Mouse (Mus musculus) cerebellum, postnatal 36 days (tissue): ENCODE measurements around the gene Morn5.

Source experiments
- DNase-seq, 2 experiments: peaks; one replicate each; pipeline ENCODE4 v3.0.0; 2021 to 2022; ENCODE audit warnings: mixed read lengths in 2 of 2

The Morn5 gene

DNA sequence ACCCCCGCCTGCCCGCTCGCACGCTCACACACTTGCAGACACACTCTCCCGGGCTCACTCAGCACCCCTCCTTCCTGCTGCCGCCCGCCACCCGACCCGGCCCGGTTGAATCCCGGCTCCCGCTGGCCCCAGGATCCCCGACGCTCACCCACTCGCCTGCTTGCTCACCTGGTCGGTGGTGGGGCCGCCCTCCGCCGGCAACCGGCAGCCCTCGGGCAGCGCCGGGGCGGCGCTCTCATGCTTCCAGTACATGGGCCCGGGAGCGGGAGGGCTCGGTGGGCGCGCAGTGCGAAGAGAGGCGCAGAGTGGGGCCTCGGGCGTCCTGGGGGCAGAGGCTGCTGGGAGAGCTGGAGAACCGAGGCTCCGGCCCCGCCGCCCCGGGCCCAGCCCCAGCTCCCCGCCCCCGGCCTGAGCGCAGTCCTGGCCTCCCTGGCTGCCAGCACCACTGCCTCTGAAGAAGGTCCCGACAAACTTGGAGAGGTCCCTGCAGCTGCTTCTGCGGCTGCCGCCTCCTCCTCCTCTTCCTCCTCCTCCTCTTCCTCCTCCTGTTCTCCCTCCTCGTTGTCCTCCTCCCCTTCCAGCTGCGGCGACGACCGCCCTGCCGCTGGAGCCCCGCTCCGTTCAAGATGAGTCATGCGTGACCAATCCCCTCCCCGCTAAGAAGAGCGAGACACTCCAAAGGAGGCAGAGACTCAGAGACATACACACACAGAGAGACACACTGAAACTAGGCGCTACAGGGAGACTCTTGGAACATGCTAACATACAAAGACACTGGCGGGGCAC is 55.9 kb downstream of the Morn5 start, which contains the start of gene Lhx6:
Lhx6 (minus strand) TSS at position 453 of the 786 bp plus-strand sequence.
- no peak for DNase-seq

DNA sequence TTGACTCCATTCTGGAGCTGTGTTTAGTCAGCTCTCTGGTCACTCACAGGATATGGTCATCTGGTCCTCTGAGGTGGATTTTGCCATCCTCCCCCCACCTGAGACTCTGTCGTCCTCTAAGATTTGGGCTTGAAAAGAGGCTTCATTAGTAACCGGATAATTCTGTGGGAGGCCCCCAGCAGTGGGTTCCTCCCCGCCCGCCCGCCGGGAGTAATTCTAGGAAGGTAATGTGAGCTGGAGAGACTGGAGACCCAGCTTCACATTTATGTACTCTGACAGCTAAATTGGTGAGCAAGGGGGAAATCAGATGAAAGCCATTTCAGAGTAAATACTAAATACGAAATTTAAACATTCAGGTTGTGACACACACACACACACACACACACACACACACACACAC is 59.4 kb downstream of the Morn5 start:
- DNase-seq: no peak

DNA sequence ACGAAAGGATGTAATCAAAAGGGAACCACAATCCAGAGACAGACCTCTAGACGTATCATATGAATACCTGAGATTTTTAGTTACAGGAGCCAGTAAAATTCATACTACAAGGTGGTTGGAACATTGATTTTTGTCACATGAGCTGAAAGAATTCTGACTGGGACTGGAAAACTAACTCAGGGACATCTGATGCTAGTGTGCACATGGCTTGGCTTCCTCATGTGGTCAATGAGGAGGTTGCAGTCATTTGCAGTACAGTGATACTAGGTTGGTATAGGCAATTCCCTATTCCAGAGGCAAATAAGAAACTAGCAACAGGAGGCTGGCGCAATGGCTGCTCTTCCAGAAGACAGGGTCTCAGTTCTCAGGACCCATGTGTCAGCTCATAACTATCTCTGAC is 63.4 kb downstream of the Morn5 start:
- no peak for DNase-seq

DNA sequence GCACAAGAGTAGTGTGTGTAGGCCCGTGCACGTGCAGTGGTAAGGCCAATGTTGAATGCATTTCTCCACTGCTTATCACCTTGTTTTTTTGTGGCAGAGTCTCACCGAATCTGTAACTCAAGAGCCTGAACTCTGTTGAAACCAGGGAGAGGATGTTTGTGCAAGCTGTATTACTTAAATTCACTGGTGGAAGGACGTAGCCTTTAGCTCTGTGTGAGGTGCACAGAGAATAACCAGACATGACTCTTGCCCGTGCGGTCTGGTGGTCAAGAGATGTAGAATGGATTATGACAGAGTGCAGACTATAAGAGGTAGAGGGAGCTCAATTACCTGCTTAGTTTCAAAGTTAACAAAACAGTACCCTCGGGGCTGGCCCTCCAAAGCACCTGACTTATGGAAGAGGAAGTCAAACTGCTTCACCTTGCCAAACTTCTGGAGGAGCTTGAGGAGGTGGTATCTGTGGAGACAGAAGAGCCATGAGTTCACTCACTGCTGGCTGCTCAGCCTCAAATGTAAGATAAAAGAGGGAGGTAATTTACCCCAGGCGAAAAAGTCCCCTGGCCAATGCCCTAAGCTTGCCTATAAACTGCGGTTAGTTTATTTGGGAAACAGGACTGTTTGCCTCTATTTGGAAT is 77.7 kb downstream of the Morn5 start:
- no peak for DNase-seq

DNA sequence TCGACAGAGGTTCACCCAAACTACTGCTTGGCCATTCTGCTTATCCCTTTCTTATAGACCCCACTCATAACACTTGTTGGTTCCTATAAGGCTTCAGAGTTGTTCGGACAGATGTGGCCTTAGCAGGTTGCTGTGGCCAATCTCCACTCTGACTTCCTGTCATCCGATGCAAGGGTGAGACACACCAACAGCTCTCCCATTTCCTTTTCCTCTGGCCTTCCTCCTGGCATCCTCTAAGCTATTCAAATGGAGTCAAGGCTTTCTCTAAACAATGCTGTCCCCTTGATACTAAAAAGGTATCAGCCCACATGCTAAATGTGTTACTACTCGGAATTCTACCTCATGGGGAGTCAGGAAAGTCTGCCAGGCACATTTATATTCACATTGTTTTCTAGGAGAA is 78.7 kb downstream of the Morn5 start:
- DNase-seq: no peak

DNA sequence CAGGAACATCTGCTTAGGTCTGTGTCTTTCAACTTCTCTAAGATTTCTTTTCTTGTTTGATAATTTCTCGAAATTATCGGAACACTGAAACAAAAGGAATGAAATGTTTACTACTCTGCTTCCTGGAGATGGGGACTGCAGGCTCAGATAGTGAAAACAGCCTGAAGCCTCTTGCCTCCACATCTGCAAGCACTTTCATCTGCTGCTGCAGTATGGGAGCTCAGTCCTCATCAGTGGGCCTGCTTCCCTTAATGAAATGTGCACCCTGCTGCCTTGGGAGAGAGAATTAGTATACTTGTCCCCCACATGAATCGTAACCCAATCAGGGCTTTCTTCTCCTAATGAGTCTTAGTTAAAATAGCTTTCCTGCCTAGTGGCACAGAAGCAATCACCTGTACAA is 79.8 kb downstream of the Morn5 start:
- no peak for DNase-seq
